Mouse (Mus musculus) CH12F3 (cell line): ENCODE measurements around the gene Ano10.

Source experiments
- in situ Hi-C: fragments of 300-500 bp; cut with MboI; formaldehyde crosslinking; loops from 2 replicates; pipeline ENCODE4 v1.14.3; 2020; ENCODE audit warnings: low sequenced_read_pairs

Gene Ano10

GRCm38 (mm10) chr9:122295396-122295795 is 1.2 kb upstream of the Ano10 start:
- in situ Hi-C loops = no loop called here

DNA sequence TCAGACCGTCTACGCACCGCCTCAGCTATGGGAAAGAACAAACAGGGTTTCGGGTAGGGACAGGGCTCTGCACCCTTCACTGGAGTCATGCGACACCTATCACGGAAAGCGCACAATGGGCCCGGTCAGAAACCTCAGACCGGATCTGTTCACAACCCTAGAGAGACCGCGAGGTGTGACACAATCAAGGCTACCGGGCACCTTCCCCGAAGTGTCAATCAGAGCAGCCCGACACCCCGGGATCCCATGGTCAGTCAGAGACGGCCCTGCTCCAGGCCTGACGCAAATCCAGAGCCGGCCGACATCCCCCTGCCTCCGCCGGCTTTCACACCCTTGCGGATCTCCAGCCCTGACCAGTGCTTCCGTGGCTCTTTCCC is 370 bp downstream of the Ano10 start:
- in situ Hi-C loops = no loop called here

DNA sequence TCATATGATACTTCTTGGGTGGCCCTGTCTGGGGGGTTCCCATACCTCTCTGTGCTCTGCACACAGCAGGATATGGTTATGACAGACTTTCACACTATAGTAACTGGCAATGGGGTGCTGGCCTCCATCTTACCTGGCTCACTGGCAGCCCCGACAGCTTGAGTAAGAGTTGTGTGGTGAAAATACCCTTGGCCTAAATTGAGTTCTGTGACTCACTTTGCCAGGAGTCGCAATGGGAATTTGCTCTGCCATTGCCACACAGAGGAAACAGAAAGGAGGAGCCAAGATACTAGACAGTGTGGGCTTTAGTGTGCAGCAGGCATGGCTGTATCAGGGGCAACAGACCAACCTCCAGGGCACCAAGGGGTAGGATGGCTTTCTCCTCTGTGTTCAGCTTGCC is 4.0 kb downstream of the Ano10 start:
- in situ Hi-C loops = no loop called here

- in situ Hi-C loops = no loop called here
These were observed 5.8 kb downstream of the Ano10 start for GRCm38 (mm10) chr9:122288416-122288815.

- in situ Hi-C loops = no loop called here
These were observed 6.7 kb downstream of the Ano10 start for GRCm38 (mm10) chr9:122287526-122287925.

DNA sequence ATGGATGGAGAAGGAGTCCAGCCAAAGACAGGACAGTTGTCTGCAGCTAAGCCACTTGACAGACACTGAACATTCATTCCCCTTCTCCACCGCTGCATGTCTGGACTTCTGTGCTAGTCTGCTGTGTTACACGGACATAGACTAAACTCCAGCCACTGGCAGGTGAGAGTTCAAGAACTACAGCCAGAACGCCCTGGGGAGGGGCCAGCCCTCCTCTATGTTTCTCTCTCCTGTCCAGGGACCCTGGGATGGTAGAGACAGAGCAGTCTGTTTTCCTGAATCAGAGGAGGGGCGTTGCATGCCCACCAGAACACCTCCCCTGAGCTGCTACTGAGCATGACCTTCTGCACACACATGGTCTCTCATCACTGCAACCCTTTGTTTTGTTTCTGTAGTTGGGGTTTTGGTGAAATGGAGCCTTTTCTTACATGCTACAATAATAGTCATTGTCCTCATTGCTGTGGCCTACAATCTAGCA is 8.4 kb downstream of the Ano10 start:
- in situ Hi-C loops = no loop called here

- in situ Hi-C loops = no loop called here
These were observed 8.9 kb downstream of the Ano10 start for GRCm38 (mm10) chr9:122285146-122285832.

DNA sequence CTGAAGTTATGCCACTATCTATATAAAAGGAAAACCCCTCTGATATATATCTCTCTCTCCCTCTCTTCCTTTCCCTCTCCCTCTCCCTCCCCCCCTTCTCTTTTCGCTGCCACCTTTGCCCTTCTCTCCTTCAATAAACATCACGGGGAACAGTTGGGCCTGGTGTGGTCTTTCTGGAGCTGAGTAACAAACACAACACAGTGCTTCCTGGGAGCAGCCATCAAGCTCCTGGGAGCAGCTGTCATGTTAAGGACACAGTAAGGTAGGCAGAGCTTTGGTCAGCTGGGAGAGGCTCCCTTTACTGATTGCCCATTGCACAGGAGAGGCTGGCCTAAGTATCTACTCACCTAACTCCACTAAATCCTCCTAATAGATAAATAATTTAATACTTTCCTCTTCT is 9.5 kb downstream of the Ano10 start:
- in situ Hi-C loops = no loop called here

DNA sequence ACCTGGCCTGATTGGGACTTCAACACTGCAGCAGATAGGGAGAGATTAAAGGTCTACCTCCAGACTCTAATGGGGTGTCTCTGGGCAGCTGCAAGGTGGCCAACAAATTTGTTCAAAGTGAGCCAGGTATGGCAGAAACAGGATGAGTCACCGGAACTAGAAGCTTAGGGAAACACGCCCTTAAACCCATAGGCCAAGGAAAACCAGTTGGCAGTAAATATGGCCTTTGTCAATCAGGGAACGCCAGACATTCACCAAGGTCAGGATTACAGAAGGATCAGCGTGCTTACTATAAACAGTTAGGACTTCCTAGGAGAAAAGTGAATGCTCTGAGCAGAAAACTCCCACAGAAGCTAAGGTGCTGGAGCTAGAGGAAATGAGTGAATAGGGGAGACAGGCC is 13.2 kb downstream of the Ano10 start:
- in situ Hi-C loops = no loop called here

- in situ Hi-C loops = no loop called here
These were observed 17.6 kb downstream of the Ano10 start for GRCm38 (mm10) chr9:122276665-122277064.

DNA sequence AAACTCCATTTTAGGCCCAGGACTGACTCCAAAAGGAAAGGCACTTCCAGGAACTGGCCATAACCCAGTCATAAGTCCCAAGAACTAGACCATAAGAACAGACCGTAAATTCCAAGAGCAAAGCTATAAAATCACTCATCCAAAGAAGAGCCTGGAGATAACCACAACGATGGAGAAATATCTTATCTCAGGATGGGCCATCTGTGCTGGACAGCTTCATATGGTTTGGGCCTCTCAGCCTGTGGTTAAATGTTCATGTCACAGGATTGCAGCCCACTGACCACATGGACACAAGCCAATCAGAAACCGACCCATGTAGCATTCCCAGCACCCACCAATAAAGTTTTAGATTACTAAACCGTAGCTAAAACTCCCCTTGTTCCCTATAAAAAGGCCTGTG is 18.1 kb downstream of the Ano10 start:
- in situ Hi-C loops = no loop called here

GRCm38 (mm10) chr9:122274346-122274745 is 19.9 kb downstream of the Ano10 start:
- in situ Hi-C loops = no loop called here

DNA sequence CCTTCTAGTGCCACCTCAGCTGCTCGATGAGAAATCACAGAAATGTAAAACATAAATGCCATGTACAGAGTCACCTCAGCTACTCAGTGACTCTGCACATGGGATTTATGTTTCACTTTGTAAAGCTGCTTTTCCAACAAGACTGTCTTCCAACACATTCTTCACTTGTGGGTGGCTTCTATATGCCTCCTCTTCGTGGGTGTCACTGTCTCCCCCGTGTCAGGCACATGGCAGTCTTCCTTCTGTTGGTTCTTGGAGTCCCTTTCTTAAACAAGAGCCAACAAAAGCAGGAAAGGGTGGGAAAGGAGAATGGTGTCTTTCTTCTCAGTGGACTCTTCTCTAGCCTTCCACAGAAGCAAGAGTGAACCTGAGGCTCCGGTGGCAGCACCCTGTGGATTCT is 20.3 kb downstream of the Ano10 start:
- in situ Hi-C loops = no loop called here

GRCm38 (mm10) chr9:122271866-122272265 is 22.4 kb downstream of the Ano10 start:
- in situ Hi-C loops = no loop called here

DNA sequence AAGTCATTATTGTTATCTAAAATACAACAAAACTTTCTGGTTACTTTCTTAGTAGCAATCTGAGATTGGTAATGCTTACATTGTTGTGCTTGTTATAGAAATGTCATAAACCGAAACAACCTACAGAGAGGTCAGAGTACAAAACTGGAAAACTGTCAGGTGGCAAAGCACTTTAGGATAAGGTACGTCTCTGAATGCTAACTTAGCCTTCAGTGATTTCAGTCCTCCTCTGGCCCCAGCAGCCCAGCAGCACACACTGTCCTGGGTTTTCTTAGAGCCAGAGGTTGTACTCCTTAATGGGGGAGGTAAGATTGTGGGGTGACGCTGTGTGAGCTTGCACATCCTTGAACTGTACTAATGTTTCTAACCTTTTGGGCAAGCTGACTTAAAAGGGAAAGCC is 22.9 kb downstream of the Ano10 start:
- in situ Hi-C loops = no loop called here

DNA sequence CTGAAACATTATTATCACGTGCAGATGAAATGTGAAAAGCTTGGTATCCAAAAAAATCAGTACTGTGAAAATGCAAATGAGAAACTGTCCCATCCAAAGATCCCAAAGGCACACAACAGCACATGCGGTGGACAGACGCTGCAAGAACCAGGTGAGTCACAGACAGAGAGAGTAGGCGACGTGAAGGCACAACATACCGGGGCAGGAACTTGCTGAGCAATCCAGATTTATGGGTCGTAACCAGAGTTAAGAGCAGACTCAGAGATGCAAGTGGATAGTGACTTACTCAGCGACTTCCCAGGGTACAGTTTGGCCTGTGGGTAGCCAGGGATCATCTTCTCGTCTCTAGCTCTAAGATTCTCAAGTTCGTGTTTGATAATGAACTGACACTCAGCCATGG is 23.3 kb downstream of the Ano10 start:
- in situ Hi-C loops = no loop called here

GRCm38 (mm10) chr9:122269256-122270041 is 24.8 kb downstream of the Ano10 start:
- in situ Hi-C loops = no loop called here

DNA sequence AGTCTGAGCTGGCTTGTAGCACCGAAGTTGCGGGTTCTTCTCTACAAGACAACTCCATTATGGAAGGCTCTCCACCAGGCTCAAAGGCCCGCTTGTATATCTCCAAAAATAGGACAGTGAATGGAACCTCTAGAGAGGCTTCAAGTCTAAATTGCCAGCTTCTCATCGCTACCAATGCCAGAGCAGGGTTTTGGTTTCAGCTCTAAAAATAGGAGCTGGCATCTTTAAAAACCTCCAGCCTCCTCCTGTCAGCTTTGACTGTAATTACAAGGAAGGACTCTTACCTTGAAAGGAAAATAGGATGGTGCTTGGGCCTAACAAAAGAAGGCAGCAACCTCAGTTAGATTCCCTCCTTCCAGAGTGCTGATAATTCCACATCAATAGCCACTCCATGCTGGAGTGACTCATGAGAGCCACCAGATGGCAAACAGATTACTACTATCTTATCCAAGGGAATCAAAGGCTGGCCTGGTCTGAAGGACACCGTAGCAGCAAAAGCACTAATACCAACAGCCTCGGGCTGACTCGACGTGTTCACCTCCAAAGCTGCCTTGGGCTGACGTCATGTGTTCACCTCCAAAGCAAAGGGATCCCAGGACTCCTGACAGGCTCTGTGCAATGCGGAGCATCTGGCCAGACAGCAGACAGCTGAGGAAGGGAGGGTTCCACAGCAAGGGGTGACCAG is 28.6 kb downstream of the Ano10 start:
- in situ Hi-C loops = no loop called here

GRCm38 (mm10) chr9:122263140-122263539 is 31.1 kb downstream of the Ano10 start:
- in situ Hi-C loops = no loop called here

GRCm38 (mm10) chr9:122254386-122254785 is 39.8 kb downstream of the Ano10 start:
- in situ Hi-C loops = no loop called here

DNA sequence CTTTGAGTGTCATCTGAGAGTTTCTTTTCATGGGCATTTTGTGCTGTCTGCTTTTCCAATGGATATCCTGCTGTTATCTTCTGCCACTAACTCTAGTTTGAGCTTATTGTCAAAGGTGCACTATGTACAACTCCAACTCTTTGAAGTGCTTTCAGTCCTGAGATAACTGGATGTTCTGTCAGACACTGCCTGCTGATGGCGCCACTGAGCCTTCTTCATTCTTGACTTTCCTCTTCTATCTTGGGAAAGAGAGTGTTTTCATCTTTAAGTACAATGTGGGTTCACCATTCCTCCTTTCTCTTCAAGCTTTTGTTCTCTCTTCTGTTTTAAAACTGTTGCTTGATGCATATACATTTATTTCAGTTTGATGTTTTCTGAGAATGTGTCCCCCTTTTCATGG is 42.1 kb downstream of the Ano10 start:
- in situ Hi-C loops = no loop called here

- in situ Hi-C loops = loop anchor here (10.0 kb wide), 1 partner anchor 57 kb away; no protein-coding TSS in a partner anchor
These were observed 46.1 kb downstream of the Ano10 start for GRCm38 (mm10) chr9:122248168-122248567.
